Comparison of ENCODE assay signal across 20 mouse cellular contexts in the genomic region with DNA sequence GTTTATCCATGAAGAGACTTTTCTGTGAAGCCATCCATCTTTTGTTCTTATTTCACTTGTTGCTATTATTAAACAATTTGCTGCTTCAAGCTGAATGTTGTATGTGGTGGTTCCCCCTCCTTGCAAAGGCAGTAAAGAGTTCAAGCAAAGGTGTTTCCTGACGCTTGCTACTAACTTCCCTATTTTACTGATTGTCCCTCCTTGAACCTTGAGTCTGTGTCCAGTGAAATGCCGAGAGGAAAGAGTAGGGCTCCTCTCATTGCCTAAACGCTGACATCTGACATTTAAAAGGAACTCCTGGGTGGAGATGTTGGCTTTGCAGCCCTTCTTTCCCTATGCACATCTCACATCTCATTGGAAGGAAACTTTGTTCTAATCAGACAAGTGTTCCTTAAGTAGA.
A peak's percentile ranks its signal among the peaks of the same experiment; 100 is the strongest.
DNase-seq lines count a peak whose midpoint lies in the region; ATAC-seq and TF ChIP-seq lines count a peak whose summit lies in the region.
"Had no signal": no experiment of that assay in that cellular context is flagged by ENCODE, and none has a peak within 500 bp of the region (broad histone marks: within the 10 kb centered on the region; RNA-seq: fewer than 3 reads in every experiment).

No protein-coding gene starts in this region.

- no peak overlapping the region for H3K9ac ChIP-seq in embryonic facial prominence, embryonic 14.5 days (ENCODE audit: low read depth, low read length)
- H3K9ac ChIP-seq: embryonic facial prominence, embryonic 12.5 days; forebrain, embryonic 15.5 days; kidney, embryonic 15.5 days; limb, embryonic 12.5 days; midbrain, embryonic 15.5 days; neural tube, embryonic 13.5 days had no signal

- no peak for DNase-seq in gastrocnemius, adult 2 months
- DNase-seq in gastrocnemius, postnatal 14 days: no peak
- DNase-seq in 416B (ENCODE audit: low read depth): peak; percentile 72
- DNase-seq in embryonic facial prominence, embryonic 14.5 days (ENCODE audit: low spot score): no peak
- DNase-seq in left cerebral cortex, postnatal 4 days: no peak
- no peak for DNase-seq in ovary, postnatal 14 days (ENCODE audit: low spot score)

- WGBS in embryonic facial prominence, embryonic 14.5 days: 53% methylated on average over 3 of the region's 3 CpGs

- peaks cover 26% of the 10 kb centered on the region for H3K4me1 ChIP-seq in embryonic facial prominence, embryonic 14.5 days (ENCODE audit: control insufficient read depth, insufficient read depth, low read length)

- H3K4me3 ChIP-seq in gastrocnemius, adult 2 months: no peak overlapping the region
- no peak overlapping the region for H3K4me3 ChIP-seq in embryonic facial prominence, embryonic 14.5 days (ENCODE audit: low read depth, low read length)
- H3K4me3 ChIP-seq: embryonic facial prominence, embryonic 12.5 days; forebrain, embryonic 15.5 days; kidney, embryonic 15.5 days; limb, embryonic 12.5 days; midbrain, embryonic 15.5 days; myocyte; neural tube, embryonic 13.5 days had no signal

- ATAC-seq in embryonic facial prominence, embryonic 14.5 days (ENCODE audit: low read depth): no peak
- ATAC-seq in megakaryocyte progenitor cell, adult 5-6 weeks (replicated peaks; ENCODE audit: poor library complexity): peak; percentile 87
- no peak for ATAC-seq in megakaryocyte-erythroid progenitor cell, adult 5-6 weeks (replicated peaks; ENCODE audit: low FRiP score, low TSS enrichment, poor library complexity, severe bottlenecking)
- ATAC-seq: hindbrain, postnatal 0 days; intestine, embryonic 16.5 days; midbrain, embryonic 15.5 days; Patski had no signal

- H3K9me3 ChIP-seq in embryonic facial prominence, embryonic 14.5 days (ENCODE audit: control insufficient read depth, low read length): no peaks in the 10 kb centered on the region
- H3K9me3 ChIP-seq: embryonic facial prominence, embryonic 12.5 days; forebrain, embryonic 15.5 days; G1E; kidney, embryonic 15.5 days; limb, embryonic 12.5 days; midbrain, embryonic 15.5 days; neural tube, embryonic 13.5 days had no signal

- no peak overlapping the region for H3K4me2 ChIP-seq in embryonic facial prominence, embryonic 14.5 days (ENCODE audit: low read depth, low read length)
- H3K4me2 ChIP-seq: embryonic facial prominence, embryonic 12.5 days; forebrain, embryonic 15.5 days; kidney, embryonic 15.5 days; limb, embryonic 12.5 days; liver, embryonic 11.5 days; midbrain, embryonic 15.5 days; neural tube, embryonic 13.5 days had no signal

- no peaks in the 10 kb centered on the region for H3K27me3 ChIP-seq in embryonic facial prominence, embryonic 14.5 days (replicated peaks; ENCODE audit: control insufficient read depth, insufficient read depth, low read length)
- H3K27me3 ChIP-seq: embryonic facial prominence, embryonic 12.5 days; forebrain, embryonic 15.5 days; kidney, embryonic 15.5 days; limb, embryonic 12.5 days; midbrain, embryonic 15.5 days; neural tube, embryonic 13.5 days; Patski had no signal

- intact Hi-C loops in gastrocnemius, adult 2 months (cut with DNase I): no loop called here
- intact Hi-C loops in gastrocnemius, postnatal 14 days (cut with DNase I; ENCODE audit: low total_unique reads): no loop called here
- intact Hi-C loops in left cerebral cortex, postnatal 4 days (cut with DNase I): no loop called here

- no peak for TF ChIP-seq CTCF in gastrocnemius, adult 2 months (IDR thresholded peaks at IDR 0.05)

- H3K27ac ChIP-seq in gastrocnemius, adult 2 months: peak overlapping the region; percentile 85
- peak overlapping the region; percentile 57; the same call in 1 of the 2 replicates for H3K27ac ChIP-seq in embryonic facial prominence, embryonic 14.5 days (replicated peaks; ENCODE audit: low read depth, low read length)
- H3K27ac ChIP-seq: forebrain, embryonic 15.5 days; hindbrain, postnatal 0 days; kidney, embryonic 15.5 days; midbrain, embryonic 15.5 days; neural tube, embryonic 13.5 days had no signal

- no peaks in the 10 kb centered on the region for H3K36me3 ChIP-seq in embryonic facial prominence, embryonic 14.5 days (ENCODE audit: control insufficient read depth, insufficient read depth, low read length)
- H3K36me3 ChIP-seq: embryonic facial prominence, embryonic 12.5 days; forebrain, embryonic 15.5 days; kidney, embryonic 15.5 days; limb, embryonic 12.5 days; midbrain, embryonic 15.5 days; neural tube, embryonic 13.5 days had no signal
